Mouse (Mus musculus) heart, adult 2 months (tissue): ENCODE results near the gene Dkk1.

Experiments
- CTCF ChIP-seq: fragments of 200-600 bp; IDR thresholded peaks from 2 replicates; pipeline ENCODE4 v1.8.1; 2022; ENCODE audit warnings: antibody characterized with exemption, mild to moderate bottlenecking, moderate library complexity
- EP300 ChIP-seq: fragments of 200-500 bp; IDR thresholded peaks from 2 replicates; pipeline ENCODE4 v1.6.1; 2011; ENCODE audit warnings: low read depth, low read length, control low read depth; ENCODE audit not compliant: insufficient read depth

DNA sequence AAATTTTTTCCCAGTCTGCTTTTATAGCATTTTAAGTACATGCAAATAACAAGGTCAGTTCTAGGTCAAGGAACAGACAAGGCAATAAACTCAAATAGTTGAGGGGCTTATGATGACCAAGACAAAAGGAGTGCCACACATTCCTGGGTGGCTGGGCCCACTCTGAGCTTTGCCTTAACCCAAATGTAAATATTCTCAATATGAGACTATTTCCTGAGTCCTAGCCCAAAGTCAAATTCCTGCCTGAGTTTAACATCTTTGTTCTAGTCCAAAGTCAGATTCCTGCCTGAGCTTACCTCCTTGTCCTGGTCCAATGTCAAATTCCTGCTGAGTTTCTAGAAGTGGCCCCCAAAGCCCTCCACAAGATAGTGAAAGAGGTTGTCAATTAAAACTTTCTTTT, 8.6 kb upstream of the Dkk1 start:
- no peak for TF ChIP-seq EP300
- TF ChIP-seq CTCF: no peak
